Mouse (Mus musculus) forebrain, embryonic 10.5 days (tissue): ENCODE results near the gene Fopnl. TPM values are rescaled to one million over a fixed set of nuclear protein-coding genes. Genes with fewer than 3 reads are reported as not detected.

ENCODE experiments used
- DNase-seq: peaks from one replicate; pipeline ENCODE4 v3.0.0-alpha.2; 2017; ENCODE audit warnings: low spot score; ENCODE audit errors: extremely low spot score
- H3K27ac ChIP-seq: fragments of 300-500 bp; sonication (generic); 2 replicates; pipeline ENCODE4 v1.5.1; 2016; ENCODE audit warnings: mild to moderate bottlenecking
- H3K27me3 ChIP-seq: fragments of 300-500 bp; sonication (generic); 2 replicates; pipeline ENCODE4 v1.6.1; 2016; ENCODE audit warnings: mild to moderate bottlenecking; ENCODE audit not compliant: poor library complexity, severe bottlenecking
- H3K36me3 ChIP-seq: fragments of 300-500 bp; sonication (generic); replicated peaks from 2 replicates; pipeline ENCODE4 v1.6.1; 2016; ENCODE audit warnings: mild to moderate bottlenecking, moderate library complexity
- H3K4me1 ChIP-seq: fragments of 300-500 bp; sonication (generic); 2 replicates; pipeline ENCODE4 v1.6.1; 2016
- H3K4me3 ChIP-seq: fragments of 300-500 bp; sonication (generic); 2 replicates; pipeline ENCODE4 v1.5.1; 2016; ENCODE audit warnings: mild to moderate bottlenecking, moderate library complexity
- H3K9me3 ChIP-seq: fragments of 300-500 bp; sonication (generic); 2 replicates; pipeline ENCODE4 v1.6.1; 2016; ENCODE audit warnings: mild to moderate bottlenecking, moderate library complexity
- WGBS: fragments of 180-500 bp; shearing (Covaris S2); methylation state at CpG from one replicate; pipeline ENCODE4 v1.1.7; 2016; 5-methylcytosine and 5-hydroxymethylcytosine counted together
- polyA plus RNA-seq: library from polyadenylated mRNA; unstranded; fragments of >200 nt; fragmentation: Nextera tagmentation; extraction: Ambion mirVana; gene quantifications from 2 replicates; pipeline ENCODE4 v1.2.1, GENCODE M21; 2016

The Fopnl gene
- polyA plus RNA-seq, 1 experiment from 2014 or later = 149 TPM

- peaks cover 94% of the 10 kb centered on the region for H3K36me3 ChIP-seq
- WGBS = 92% methylated on average over 2 of the region's 2 CpGs
Measured at GRCm38 (mm10) chr16:14303148-14303547, 14.1 kb downstream of the Fopnl start.

GRCm38 (mm10) chr16:14298461-14298860, 18.7 kb downstream of the Fopnl start:
- Histone ChIP-seq H3K9me3 (no peaks in the 10 kb centered on the region), H3K36me3 (peaks cover 61% of the 10 kb centered on the region), H3K4me1 (no peaks in the 10 kb centered on the region), H3K4me3 (no peak overlapping the region), H3K27me3 (peaks cover 4% of the 10 kb centered on the region; the same call in 1 of the 2 replicates), H3K27ac (no peak overlapping the region)
- no peak for DNase-seq
- 96% methylated on average over 4 of the region's 4 CpGs for WGBS

More at GRCm38 (mm10) chr16:14303148-14303547, 14.1 kb downstream of the Fopnl start:
- Histone ChIP-seq H3K4me3 (no peak overlapping the region), H3K27me3 (no peaks in the 10 kb centered on the region), H3K9me3 (no peaks in the 10 kb centered on the region), H3K27ac (no peak overlapping the region), H3K4me1 (no peaks in the 10 kb centered on the region)
- peak; percentile 6 for DNase-seq

- H3K27ac ChIP-seq = no peak overlapping the region
- WGBS = 94% methylated on average over 4 of the region's 4 CpGs
- H3K4me3 ChIP-seq = no peak overlapping the region
- peaks cover 2% of the 10 kb centered on the region; the same call in 1 of the 2 replicates for H3K4me1 ChIP-seq
- peaks cover 53% of the 10 kb centered on the region for H3K36me3 ChIP-seq
- H3K27me3 ChIP-seq = peaks cover 11% of the 10 kb centered on the region
- no peak for DNase-seq
- no peaks in the 10 kb centered on the region for H3K9me3 ChIP-seq
Measured at GRCm38 (mm10) chr16:14297746-14298145, 19.5 kb downstream of the Fopnl start.

GRCm38 (mm10) chr16:14297137-14297536, 20.1 kb downstream of the Fopnl start:
- DNase-seq = no peak
- peaks cover 17% of the 10 kb centered on the region for H3K27me3 ChIP-seq
- H3K27ac ChIP-seq = no peak overlapping the region
- H3K9me3 ChIP-seq = no peaks in the 10 kb centered on the region
- H3K36me3 ChIP-seq = peaks cover 47% of the 10 kb centered on the region
- no peak overlapping the region for H3K4me3 ChIP-seq
- peaks cover 8% of the 10 kb centered on the region for H3K4me1 ChIP-seq
- WGBS = 90% methylated on average over 3 of the region's 3 CpGs

- peaks cover 42% of the 10 kb centered on the region for H3K36me3 ChIP-seq
- 90% methylated on average over 2 of the region's 2 CpGs for WGBS
- no peak for DNase-seq
- peaks cover 22% of the 10 kb centered on the region for H3K27me3 ChIP-seq
- no peaks in the 10 kb centered on the region for H3K9me3 ChIP-seq
- no peak overlapping the region for H3K4me3 ChIP-seq
- H3K27ac ChIP-seq = no peak overlapping the region
- peaks cover 12% of the 10 kb centered on the region for H3K4me1 ChIP-seq
Measured at GRCm38 (mm10) chr16:14296544-14297124, 20.6 kb downstream of the Fopnl start.

DNA sequence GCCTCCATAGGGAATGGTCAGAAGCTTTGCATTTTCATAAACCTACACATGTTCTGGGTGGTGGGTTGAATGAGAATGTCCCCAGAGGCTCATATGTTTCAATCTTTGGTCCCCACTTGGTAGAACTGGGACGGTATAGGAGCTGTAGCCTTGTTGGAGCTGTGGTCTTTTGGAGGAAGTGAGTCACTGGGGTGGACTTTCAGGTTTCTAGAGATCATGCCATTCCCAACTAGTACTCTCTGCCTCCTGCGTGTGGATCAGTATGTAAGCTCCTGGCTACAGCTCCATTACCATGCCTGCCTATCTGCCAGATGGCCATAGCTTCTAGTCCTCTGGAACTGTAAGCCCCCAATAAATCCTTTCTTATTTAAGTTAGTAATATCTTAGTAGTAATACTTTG, 21.9 kb downstream of the Fopnl start:
- H3K9me3 ChIP-seq = no peaks in the 10 kb centered on the region
- peaks cover 17% of the 10 kb centered on the region for H3K4me1 ChIP-seq
- WGBS = 82% methylated on average over 2 of the region's 2 CpGs
- no peak overlapping the region for H3K27ac ChIP-seq
- no peak for DNase-seq
- peaks cover 36% of the 10 kb centered on the region for H3K27me3 ChIP-seq
- H3K36me3 ChIP-seq = peaks cover 29% of the 10 kb centered on the region
- H3K4me3 ChIP-seq = no peak overlapping the region

DNA sequence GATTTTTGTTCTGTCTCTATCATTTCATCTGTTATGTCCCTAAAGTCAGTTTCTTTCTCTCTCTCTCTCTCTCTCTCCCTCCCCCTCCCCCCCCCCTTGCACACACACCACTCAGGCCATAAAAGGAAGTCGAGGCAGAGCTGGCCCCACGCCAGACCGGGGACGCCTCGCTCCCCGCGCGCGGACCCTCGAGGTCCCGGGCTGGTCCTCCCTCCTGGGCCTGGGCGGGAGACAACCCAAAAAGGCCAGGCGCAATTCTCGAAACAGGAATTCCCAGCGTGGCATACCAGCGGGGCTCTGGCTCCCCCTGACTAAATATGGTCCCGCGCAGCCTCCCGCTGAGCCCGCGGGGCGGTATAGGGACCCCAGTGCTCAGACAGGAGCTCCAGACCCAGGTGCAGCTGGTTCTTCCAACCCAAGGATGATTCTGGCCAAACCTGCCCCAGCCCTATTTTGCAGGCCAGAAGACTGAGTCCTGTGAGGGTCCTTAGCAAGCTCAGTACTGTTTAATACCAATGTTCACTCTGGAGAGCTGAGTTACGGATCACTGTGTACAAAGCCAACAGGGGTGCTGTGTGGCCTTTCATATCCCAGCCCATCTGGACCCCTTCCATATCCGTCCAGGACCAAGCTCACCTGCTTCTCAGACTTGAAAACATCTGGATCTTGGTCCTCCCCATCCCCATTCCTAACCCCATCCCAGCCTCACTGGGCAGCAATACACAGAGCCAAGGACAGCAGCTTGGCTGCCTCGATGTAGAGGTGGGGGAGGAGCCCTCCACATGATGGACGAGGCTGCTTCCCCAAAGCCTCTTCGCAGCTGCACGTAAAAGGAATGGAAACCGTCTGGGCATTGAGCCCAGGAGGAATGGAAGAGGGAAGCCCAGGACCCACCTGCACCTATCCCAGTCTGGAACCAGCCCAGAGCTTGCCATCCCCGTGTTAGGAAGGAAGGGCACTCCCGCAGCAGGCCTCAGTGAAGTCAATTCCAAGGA, 24.7 kb downstream of the Fopnl start:
- H3K27ac ChIP-seq = no peak overlapping the region
- H3K9me3 ChIP-seq = no peaks in the 10 kb centered on the region
- peaks cover 37% of the 10 kb centered on the region for H3K27me3 ChIP-seq
- peaks cover 4% of the 10 kb centered on the region; the same call in 1 of the 2 replicates for H3K36me3 ChIP-seq
- 17% methylated on average over 31 of the region's 31 CpGs for WGBS
- DNase-seq = no peak
- peak overlapping the region; percentile 39 for H3K4me3 ChIP-seq
- peaks cover 17% of the 10 kb centered on the region for H3K4me1 ChIP-seq

DNA sequence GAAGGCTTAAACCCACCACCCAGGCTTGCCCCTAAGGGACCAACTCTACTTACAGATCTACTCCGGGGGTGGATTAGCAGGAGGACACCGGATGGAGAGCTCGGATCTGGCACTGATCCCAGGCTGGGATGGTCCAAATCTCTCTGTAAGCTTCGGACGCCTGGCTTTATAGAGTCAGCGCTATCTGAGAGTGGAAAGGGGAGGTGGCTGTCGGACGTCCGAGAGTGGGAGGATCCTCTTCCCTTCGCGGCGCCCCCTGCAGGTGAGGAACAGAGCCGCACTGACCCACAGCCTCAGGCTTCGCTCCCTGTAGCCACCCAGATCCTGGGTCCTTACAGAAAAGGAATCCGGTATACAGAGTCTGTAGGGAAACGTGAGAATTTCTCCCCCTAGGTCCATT, 26.0 kb downstream of the Fopnl start, which contains the start of gene Myh11:
Gene Myh11, minus strand, starts transcription at position 150 of the 400 bp plus-strand sequence.
- Histone ChIP-seq H3K27me3 (peaks cover 37% of the 10 kb centered on the region), H3K4me3 (peak within 1 kb of the TSS; percentile 39), H3K36me3 (no peaks in the 10 kb centered on the region), H3K27ac (no peak within 1 kb of the TSS), H3K9me3 (no peaks in the 10 kb centered on the region), H3K4me1 (peaks cover 17% of the 10 kb centered on the region)
- peak; percentile 54 for DNase-seq
- WGBS = 7% methylated on average over 16 of the region's 16 CpGs

- no peak overlapping the region for H3K27ac ChIP-seq
- WGBS = 78% methylated on average over 4 of the region's 4 CpGs
- no peaks in the 10 kb centered on the region for H3K4me1 ChIP-seq
- no peaks in the 10 kb centered on the region for H3K36me3 ChIP-seq
- H3K9me3 ChIP-seq = no peaks in the 10 kb centered on the region
- H3K27me3 ChIP-seq = no peaks in the 10 kb centered on the region
- DNase-seq = no peak
- H3K4me3 ChIP-seq = no peak overlapping the region
Measured at GRCm38 (mm10) chr16:14272374-14272965, 44.7 kb downstream of the Fopnl start.

DNA sequence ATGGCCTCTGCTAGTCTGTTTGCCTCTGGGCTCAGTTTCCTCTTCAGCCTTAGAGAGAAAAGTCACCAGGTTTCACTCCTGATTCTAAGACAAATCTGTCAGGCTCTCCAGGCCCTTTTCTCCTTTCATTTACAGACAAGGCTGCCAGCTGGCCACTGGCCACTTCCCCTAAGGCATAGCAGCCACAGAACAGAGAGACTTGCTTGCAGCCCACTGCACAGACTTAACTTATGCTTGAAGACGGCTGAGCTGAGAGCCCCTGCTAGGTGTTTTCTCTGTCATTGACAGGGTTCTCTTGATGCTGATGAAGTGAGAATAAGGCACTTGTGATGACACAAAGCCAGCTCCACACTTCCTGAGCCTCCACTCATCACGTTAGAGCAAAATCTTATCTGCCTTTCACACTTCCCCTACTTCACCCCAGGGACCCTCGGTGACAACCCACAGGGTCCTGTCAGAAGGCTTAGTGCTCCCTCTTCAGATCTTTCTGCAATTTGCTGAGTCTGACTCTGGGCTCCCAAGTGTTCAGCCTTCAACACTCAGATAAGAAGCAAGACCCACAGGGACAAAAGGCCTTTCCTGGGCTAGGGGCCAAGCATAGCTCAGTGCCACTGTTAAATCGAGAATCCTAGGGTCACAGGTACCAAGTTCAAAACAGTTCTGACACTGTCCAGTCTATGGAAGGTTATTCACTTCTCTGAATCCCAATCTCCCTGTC, 51.8 kb downstream of the Fopnl start:
- Histone ChIP-seq H3K9me3 (no peaks in the 10 kb centered on the region), H3K36me3 (no peaks in the 10 kb centered on the region), H3K27me3 (no peaks in the 10 kb centered on the region), H3K27ac (no peak overlapping the region), H3K4me3 (no peak overlapping the region), H3K4me1 (no peaks in the 10 kb centered on the region)
- WGBS = 64% methylated on average over 4 of the region's 4 CpGs
- DNase-seq = no peak

DNA sequence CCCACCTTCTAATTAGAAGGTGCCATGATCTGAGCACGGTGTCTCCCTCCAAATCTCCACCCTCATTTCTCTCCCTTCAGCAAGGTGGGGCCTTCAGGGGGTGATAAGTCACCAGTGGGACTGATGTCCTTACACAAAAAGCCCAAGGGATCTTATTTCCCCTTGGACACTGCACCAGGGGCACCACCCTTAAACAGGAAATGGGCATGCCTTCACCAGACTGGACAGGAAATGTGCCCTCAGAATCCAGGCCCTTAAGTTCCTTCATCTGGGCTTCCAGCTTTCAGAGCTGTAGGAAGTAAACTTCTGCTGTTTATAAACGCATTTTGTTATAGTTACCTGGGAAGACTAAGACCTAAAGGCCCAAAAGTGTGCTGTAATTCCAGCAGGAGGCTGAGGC, 52.7 kb downstream of the Fopnl start:
- no peak overlapping the region for H3K27ac ChIP-seq
- 85% methylated on average over 2 of the region's 2 CpGs for WGBS
- H3K36me3 ChIP-seq = no peaks in the 10 kb centered on the region
- no peaks in the 10 kb centered on the region for H3K4me1 ChIP-seq
- H3K4me3 ChIP-seq = no peak overlapping the region
- no peak for DNase-seq
- no peaks in the 10 kb centered on the region for H3K9me3 ChIP-seq
- H3K27me3 ChIP-seq = no peaks in the 10 kb centered on the region

DNA sequence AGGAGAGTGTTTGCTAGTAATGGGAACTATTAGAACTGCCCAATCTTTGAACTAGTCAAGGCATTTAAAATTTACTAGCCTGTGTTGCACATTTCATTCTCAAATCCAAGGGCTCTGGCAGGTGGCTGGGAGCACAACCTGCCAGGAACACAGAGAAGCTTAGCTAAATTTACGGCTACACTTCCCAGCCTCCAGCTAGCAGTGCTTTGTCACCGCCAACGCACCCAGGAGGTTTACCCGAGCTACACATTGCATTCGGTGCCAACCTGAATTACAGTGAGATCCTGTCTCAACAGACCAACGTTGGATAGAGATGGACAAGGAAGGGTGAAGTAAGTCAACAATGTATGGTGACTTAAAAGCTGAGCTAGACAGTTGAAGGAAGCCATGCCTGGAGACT, 54.0 kb downstream of the Fopnl start:
- no peaks in the 10 kb centered on the region for H3K27me3 ChIP-seq
- no peaks in the 10 kb centered on the region for H3K4me1 ChIP-seq
- no peaks in the 10 kb centered on the region for H3K36me3 ChIP-seq
- 92% methylated on average over 6 of the region's 6 CpGs for WGBS
- DNase-seq = no peak
- H3K9me3 ChIP-seq = no peaks in the 10 kb centered on the region
- H3K4me3 ChIP-seq = no peak overlapping the region
- H3K27ac ChIP-seq = no peak overlapping the region
